Mouse (Mus musculus) stomach, postnatal 0 days (tissue): ENCODE results near the gene Vav3. TPM values are rescaled to one million over a fixed set of nuclear protein-coding genes. Genes with fewer than 3 reads are reported as not detected.

ENCODE experiments used
- ATAC-seq: fragments of 200-750 bp; cut with Nextera tagmentation; 2 replicates; pipeline ENCODE4 v1.8.0; 2017; ENCODE audit not compliant: low FRiP score, low TSS enrichment
- DNase-seq: peaks from one replicate; pipeline ENCODE4 v3.0.0-alpha.2; 2016; ENCODE audit warnings: low spot score
- H3K27ac ChIP-seq: fragments of 300-500 bp; sonication (generic); replicated peaks from 2 replicates; pipeline ENCODE4 v1.5.1; 2014; ENCODE audit warnings: mild to moderate bottlenecking, control low read depth
- H3K27me3 ChIP-seq: fragments of 300-500 bp; sonication (generic); 2 replicates; pipeline ENCODE4 v1.6.1; 2014; ENCODE audit warnings: low read length; ENCODE audit not compliant: control insufficient read depth, insufficient read depth
- H3K36me3 ChIP-seq: fragments of 300-500 bp; sonication (generic); 2 replicates; pipeline ENCODE4 v1.6.1; 2014; ENCODE audit warnings: low read length, mixed read lengths; ENCODE audit not compliant: control insufficient read depth, insufficient read depth
- H3K4me1 ChIP-seq: fragments of 300-500 bp; sonication (generic); replicated peaks from 2 replicates; pipeline ENCODE4 v1.6.1; 2014; ENCODE audit warnings: antibody characterized with exemption; ENCODE audit not compliant: control insufficient read depth, insufficient read depth
- H3K4me2 ChIP-seq: fragments of 300-500 bp; sonication (generic); replicated peaks from 2 replicates; pipeline ENCODE4 v1.6.1; 2014; ENCODE audit warnings: low read depth, mild to moderate bottlenecking, control low read depth, moderate library complexity
- H3K4me3 ChIP-seq: fragments of 300-500 bp; sonication (generic); 2 replicates; pipeline ENCODE4 v1.5.1; 2014; ENCODE audit warnings: low read depth, low read length, control low read depth
- H3K9ac ChIP-seq: fragments of 300-500 bp; sonication (generic); 2 replicates; pipeline ENCODE4 v1.6.1; 2014; ENCODE audit warnings: mild to moderate bottlenecking, low read length, control low read depth, mixed read lengths
- H3K9me3 ChIP-seq: fragments of 300-500 bp; sonication (generic); 2 replicates; pipeline ENCODE4 v1.6.1; 2016; ENCODE audit warnings: low read length; ENCODE audit not compliant: control insufficient read depth
- CTCF ChIP-seq: IDR thresholded peaks from 2 replicates; pipeline ENCODE4 v1.5.1; 2016; ENCODE audit warnings: antibody characterized with exemption, low read depth, mild to moderate bottlenecking, moderate library complexity
- EP300 ChIP-seq: optimal IDR thresholded peaks from 2 replicates; pipeline ENCODE3; 2016; ENCODE audit warnings: antibody characterized with exemption
- WGBS: fragments of 180-500 bp; shearing (Covaris S2); extraction: QIAGEN DNeasy Blood & Tissue Kit; methylation state at CpG from one replicate; pipeline ENCODE4 v1.1.7; 2014; 5-methylcytosine and 5-hydroxymethylcytosine counted together
- polyA plus RNA-seq: library from polyadenylated mRNA; unstranded; fragments of >200 nt; fragmentation: Nextera tagmentation; extraction: Ambion mirVana; gene quantifications from 2 replicates; pipeline ENCODE4 v1.2.1, GENCODE M21; 2015

The Vav3 gene
- polyA plus RNA-seq, 1 experiment from 2014 or later: 20.2 TPM

GRCm38 (mm10) chr3:109401527-109401926 lies 61.1 kb downstream of the Vav3 start:
- ATAC-seq (no peak), DNase-seq (no peak)
- H3K27me3 ChIP-seq: no peaks in the 10 kb centered on the region
- H3K27ac ChIP-seq: no peak overlapping the region
- no peak overlapping the region for H3K4me3 ChIP-seq
- no peaks in the 10 kb centered on the region for H3K4me1 ChIP-seq
- no peak for TF ChIP-seq CTCF
- no peak for TF ChIP-seq EP300
- H3K4me2 ChIP-seq: no peak overlapping the region
- no peaks in the 10 kb centered on the region for H3K36me3 ChIP-seq
- WGBS: 89% methylated on average over 5 of the region's 5 CpGs
- H3K9me3 ChIP-seq: no peaks in the 10 kb centered on the region
- no peak overlapping the region for H3K9ac ChIP-seq

GRCm38 (mm10) chr3:109411294-109411693 lies 70.8 kb downstream of the Vav3 start:
- 79% methylated on average over 3 of the region's 3 CpGs for WGBS
- no peak overlapping the region for H3K9ac ChIP-seq
- H3K4me1 ChIP-seq: no peaks in the 10 kb centered on the region
- no peak overlapping the region for H3K27ac ChIP-seq
- H3K27me3 ChIP-seq: no peaks in the 10 kb centered on the region
- no peak overlapping the region for H3K4me3 ChIP-seq
- no peak for ATAC-seq
- no peak overlapping the region for H3K4me2 ChIP-seq
- no peaks in the 10 kb centered on the region for H3K36me3 ChIP-seq
- no peak for TF ChIP-seq EP300
- no peak for TF ChIP-seq CTCF
- no peaks in the 10 kb centered on the region for H3K9me3 ChIP-seq
- no peak for DNase-seq

GRCm38 (mm10) chr3:109420403-109420802 lies 80.0 kb downstream of the Vav3 start:
- no peaks in the 10 kb centered on the region for H3K36me3 ChIP-seq
- H3K9me3 ChIP-seq: no peaks in the 10 kb centered on the region
- H3K4me3 ChIP-seq: no peak overlapping the region
- no peaks in the 10 kb centered on the region for H3K27me3 ChIP-seq
- TF ChIP-seq CTCF: no peak
- no peak for TF ChIP-seq EP300
- no peak overlapping the region for H3K27ac ChIP-seq
- DNase-seq (no peak), ATAC-seq (no peak)
- H3K9ac ChIP-seq: no peak overlapping the region
- WGBS: 76% methylated on average over 3 of the region's 3 CpGs
- no peaks in the 10 kb centered on the region for H3K4me1 ChIP-seq
- H3K4me2 ChIP-seq: no peak overlapping the region

GRCm38 (mm10) chr3:109421019-109421418 lies 80.6 kb downstream of the Vav3 start:
- TF ChIP-seq EP300 (no peak), CTCF (no peak)
- Histone ChIP-seq H3K9me3 (no peaks in the 10 kb centered on the region), H3K4me1 (no peaks in the 10 kb centered on the region), H3K27ac (no peak overlapping the region), H3K9ac (no peak overlapping the region), H3K4me3 (no peak overlapping the region), H3K27me3 (no peaks in the 10 kb centered on the region), H3K4me2 (no peak overlapping the region), H3K36me3 (no peaks in the 10 kb centered on the region)
- DNase-seq (no peak), ATAC-seq (no peak)
- 53% methylated on average over 3 of the region's 3 CpGs for WGBS

DNA sequence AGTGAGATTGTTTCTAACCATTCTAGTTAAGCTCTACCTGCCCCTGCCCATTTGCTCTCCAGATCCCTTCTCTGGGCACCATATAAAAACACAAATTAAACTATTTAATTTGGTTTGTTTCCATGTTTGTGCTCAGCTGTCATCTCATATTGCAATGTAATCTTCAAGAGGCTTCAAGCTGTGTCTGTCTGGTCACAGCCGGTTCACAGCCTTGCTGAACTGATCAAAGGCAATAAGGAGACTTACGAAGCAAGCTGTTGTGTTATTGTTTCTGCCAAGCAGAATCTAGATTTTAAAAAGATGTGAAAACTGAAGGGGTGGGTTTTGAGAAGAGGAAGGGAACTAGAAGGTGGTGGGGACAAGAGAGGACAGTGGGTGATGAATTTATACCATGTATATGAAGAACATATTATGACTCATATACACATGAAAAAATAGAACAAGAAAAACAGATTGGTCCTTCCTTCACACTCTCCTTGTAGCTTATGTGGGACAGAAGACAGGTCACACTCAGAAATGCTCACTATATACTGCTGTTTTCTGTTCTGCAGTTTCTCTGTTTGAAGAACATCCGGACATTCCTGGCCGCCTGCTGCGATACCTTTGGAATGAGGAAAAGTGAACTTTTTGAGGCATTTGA lies 83.1 kb downstream of the Vav3 start:
- Histone ChIP-seq H3K4me2 (no peak overlapping the region), H3K27me3 (no peaks in the 10 kb centered on the region), H3K4me3 (no peak overlapping the region), H3K9me3 (no peaks in the 10 kb centered on the region), H3K4me1 (no peaks in the 10 kb centered on the region), H3K9ac (no peak overlapping the region), H3K27ac (no peak overlapping the region), H3K36me3 (no peaks in the 10 kb centered on the region)
- no peak for TF ChIP-seq CTCF
- no peak for TF ChIP-seq EP300
- DNase-seq: no peak
- 83% methylated on average over 5 of the region's 5 CpGs for WGBS
- no peak for ATAC-seq

GRCm38 (mm10) chr3:109431285-109431684 lies 90.8 kb downstream of the Vav3 start:
- 32% methylated on average over 1 of the region's 1 CpGs for WGBS
- Histone ChIP-seq H3K27me3 (no peaks in the 10 kb centered on the region), H3K4me1 (no peaks in the 10 kb centered on the region), H3K4me2 (no peak overlapping the region), H3K4me3 (no peak overlapping the region), H3K9me3 (no peaks in the 10 kb centered on the region), H3K9ac (no peak overlapping the region), H3K27ac (no peak overlapping the region), H3K36me3 (no peaks in the 10 kb centered on the region)
- DNase-seq (no peak), ATAC-seq (no peak; the same call in 1 of the 2 replicates)
- TF ChIP-seq CTCF (no peak), EP300 (no peak)
